In the genomic region with DNA sequence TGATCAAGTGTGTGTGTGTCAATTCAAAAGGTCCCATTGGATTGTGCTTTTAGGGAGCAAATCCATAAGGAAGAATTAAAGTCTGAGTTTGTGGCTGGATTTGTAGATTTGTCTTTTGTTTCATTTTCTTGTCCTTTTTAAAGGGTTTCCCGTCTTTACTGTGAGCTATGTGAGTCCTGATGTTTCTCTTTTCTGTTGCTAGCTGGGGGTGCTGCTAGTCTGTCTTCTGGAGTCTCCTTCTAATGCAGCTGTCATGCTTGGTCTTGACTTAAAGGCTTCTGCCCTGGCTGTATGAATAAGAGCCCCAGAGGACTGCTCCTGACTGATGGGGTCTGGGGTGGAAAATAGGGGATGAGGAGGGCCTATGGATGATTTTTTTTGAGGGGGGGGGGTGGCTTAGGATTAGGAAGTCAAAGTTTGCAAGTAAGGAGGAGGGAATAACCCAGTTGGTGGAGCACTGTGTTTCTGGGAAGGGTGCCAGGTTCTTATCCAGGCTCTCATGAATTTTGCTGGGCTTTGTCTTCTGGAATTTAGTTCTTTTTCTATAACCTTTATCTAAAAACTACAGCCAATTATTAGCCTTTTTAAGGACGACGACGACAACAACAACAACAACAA, we compare ENCODE assay signal across 9 mouse cellular contexts. TPM values are rescaled to one million over a fixed set of nuclear protein-coding genes. Genes with fewer than 3 reads are reported as not detected.
DNase-seq lines count a peak whose midpoint lies in the region; ATAC-seq and TF ChIP-seq lines count a peak whose summit lies in the region.
"Had no signal": no experiment of that assay in that cellular context is flagged by ENCODE, and none has a peak within 500 bp of the region (broad histone marks: within the 10 kb centered on the region; RNA-seq: fewer than 3 reads in every experiment).

No protein-coding gene starts in this region.

- dilution Hi-C loops in CH12.LX (cut with MboI; ENCODE audit: extremely low pct_ligation_motif_present, extremely low pct_unique_long_range_greater_than_20kb, low sequenced_read_pairs): no loop called here

- peak; percentile 27 for DNase-seq in gastrocnemius, adult 2 months
- no peak for DNase-seq in gastrocnemius, adult 8-10 months (ENCODE audit: low spot score in 2 of 2)
- no peak for DNase-seq in CH12.LX (ENCODE audit: extremely low read depth)
- DNase-seq in heart, postnatal 10 days: peak; percentile 63 to 70
- no peak for DNase-seq in spleen, postnatal 10 days (ENCODE audit: low spot score in 2 of 2)

- H3K9me3 ChIP-seq in CH12.LX (replicated peaks; ENCODE audit: low read length): no peaks in the 10 kb centered on the region
- H3K9me3 ChIP-seq in limb, embryonic 13.5 days: no peaks in the 10 kb centered on the region

- no peak for TF ChIP-seq CTCF in gastrocnemius, adult 2 months (IDR thresholded peaks at IDR 0.05)
- no peak for TF ChIP-seq CTCF in CH12.LX (conservative IDR thresholded peaks at IDR 0.05 in 1 of 2, IDR thresholded peaks at IDR 0.05 in 1 of 2; ENCODE audit: low read depth in 2 of 2, low read length in 2 of 2)
- TF ChIP-seq CTCF in cortical plate, adult 2 months (IDR thresholded peaks at IDR 0.05; ENCODE audit: extremely low read depth, insufficient read depth, low read length): no peak
- TF ChIP-seq CTCF in small intestine, adult 2 months (IDR thresholded peaks at IDR 0.05; ENCODE audit: extremely low read depth, insufficient read length, insufficient replicate concordance, low read depth, low read length): no peak

- H3K4me1 ChIP-seq in CH12.LX (ENCODE audit: control insufficient read depth in 1 of 2, insufficient read depth in 2 of 2): peaks cover 0 to 22% of the 10 kb centered on the region in 2 experiments; a peak in 1 of 4 replicates
- peaks cover 3% of the 10 kb centered on the region for H3K4me1 ChIP-seq in cortical plate, adult 2 months (ENCODE audit: control insufficient read depth, insufficient read depth, low read length)
- H3K4me1 ChIP-seq in limb, embryonic 13.5 days: peaks cover 17% of the 10 kb centered on the region
- no peaks in the 10 kb centered on the region for H3K4me1 ChIP-seq in small intestine, adult 2 months (ENCODE audit: control insufficient read depth, insufficient read depth, insufficient read length, low read length)

- TF ChIP-seq EP300 in CH12.LX (IDR thresholded peaks at IDR 0.05; ENCODE audit: low read length): no peak

- H3K36me3 ChIP-seq in CH12.LX (replicated peaks in 1 of 2; ENCODE audit: control insufficient read depth in 1 of 2, insufficient read depth in 1 of 2, low read length in 1 of 2): no peaks in the 10 kb centered on the region
- H3K36me3 ChIP-seq in limb, embryonic 13.5 days: no peaks in the 10 kb centered on the region
- H3K36me3 ChIP-seq in small intestine, adult 2 months (ENCODE audit: control insufficient read depth, insufficient read depth, low read length): no peaks in the 10 kb centered on the region

- intact Hi-C loops in gastrocnemius, adult 2 months (cut with DNase I): loop anchor here (5.0 to 10.0 kb wide), 2 partner anchors 306 to 396 kb away; no protein-coding TSS in a partner anchor
- intact Hi-C loops in heart, postnatal 10 days (cut with DNase I): loop anchor here (5.0 kb wide), 2 partner anchors 79 to 396 kb away; no protein-coding TSS in a partner anchor

- no peak for TF ChIP-seq POLR2A in CH12.LX (IDR thresholded peaks at IDR 0.05; ENCODE audit: low read depth, low read length)
- TF ChIP-seq POLR2A in cortical plate, adult 2 months (IDR thresholded peaks at IDR 0.05; ENCODE audit: extremely low read depth, insufficient read depth, low read length): no peak
- no peak for TF ChIP-seq POLR2A in small intestine, adult 2 months (IDR thresholded peaks at IDR 0.05; ENCODE audit: low read depth, low read length)

- H3K9ac ChIP-seq in CH12.LX (ENCODE audit: insufficient read depth, low read depth): peak overlapping the region; percentile 79; the same call in 1 of the 2 replicates
- no peak overlapping the region for H3K9ac ChIP-seq in limb, embryonic 13.5 days

- in situ Hi-C loops in CH12.LX (cut with MboI; ENCODE audit: low pct_ligation_motif_present, low pct_unique_long_range_greater_than_20kb, low sequenced_read_pairs): loop anchor here (25.0 kb wide), 3 partner anchors 304 to 496 kb away; partner anchors contain the start of gene Jun

- H3K79me2 ChIP-seq in CH12.LX (replicated peaks; ENCODE audit: control insufficient read depth, extremely low read depth, insufficient read depth, poor library complexity, severe bottlenecking): no peaks in the 10 kb centered on the region

- H3K27ac ChIP-seq in gastrocnemius, adult 2 months: peak overlapping the region; percentile 93
- no peak overlapping the region for H3K27ac ChIP-seq in CH12.LX (ENCODE audit: insufficient read depth, low read depth)
- 0 out of 2 replicates have a peak overlapping the region, but pooled peaks have one; percentile 69 for H3K27ac ChIP-seq in cortical plate, adult 2 months (ENCODE audit: insufficient read depth, low read length)
- peak overlapping the region; percentile 81 for H3K27ac ChIP-seq in limb, embryonic 13.5 days
- H3K27ac ChIP-seq in small intestine, adult 2 months (ENCODE audit: insufficient read depth, low read depth, low read length): peak overlapping the region; percentile 8; the same call in 1 of the 2 replicates

- H3K4me3 ChIP-seq in gastrocnemius, adult 2 months: peak overlapping the region; percentile 77
- H3K4me3 ChIP-seq in CH12.LX (replicated peaks in 1 of 3; ENCODE audit: low read depth in 2 of 3, low read length in 2 of 3, poor library complexity in 1 of 3): peak overlapping the region in 2 of 3 experiments; percentile 66 to 80
- 0 out of 2 replicates have a peak overlapping the region, but pooled peaks have one; percentile 33 for H3K4me3 ChIP-seq in cortical plate, adult 2 months (ENCODE audit: insufficient read depth, low read length)
- H3K4me3 ChIP-seq in limb, embryonic 13.5 days: no peak overlapping the region
- no peak overlapping the region for H3K4me3 ChIP-seq in small intestine, adult 2 months (ENCODE audit: low read depth, low read length)

- TF ChIP-seq RAD21 in CH12.LX (IDR thresholded peaks at IDR 0.05; ENCODE audit: low read depth, low read length): no peak

- peak overlapping the region; percentile 62 for H3K4me2 ChIP-seq in CH12.LX (ENCODE audit: insufficient read depth, low read depth, poor library complexity, severe bottlenecking)
- H3K4me2 ChIP-seq in limb, embryonic 13.5 days (replicated peaks): 0 out of 2 replicates have a peak overlapping the region, but pooled peaks have one; percentile 66

- H3K27me3 ChIP-seq in CH12.LX (replicated peaks): no peaks in the 10 kb centered on the region
- H3K27me3 ChIP-seq in limb, embryonic 13.5 days: no peaks in the 10 kb centered on the region
- no peaks in the 10 kb centered on the region for H3K27me3 ChIP-seq in small intestine, adult 2 months (ENCODE audit: control insufficient read depth, insufficient read depth, low read length)

- WGBS in limb, embryonic 13.5 days: 78% methylated on average over 4 of the region's 4 CpGs
- WGBS in small intestine, adult 2 months: 55% methylated on average over 4 of the region's 4 CpGs

- ATAC-seq in limb, embryonic 13.5 days (ENCODE audit: low FRiP score, low read depth): no peak

TF ChIP-seq in CH12.LX, 34 proteins besides CTCF, POLR2A, EP300 and RAD21:
- no peak for TF ChIP-seq TBP (conservative IDR thresholded peaks at IDR 0.05; ENCODE audit: low read depth, low read length)

RNA-seq across cellular contexts. Expression of gene Fggy, which starts 1.1 kb away (rescaled TPM):
- total RNA-seq in gastrocnemius, adult 2 months (2021): 10 to 100 TPM in 1 of 2 experiments, 1 to 10 TPM in 1; 8.8 to 11.0 TPM
- 10 to 100 TPM in 3 of 4 experiments, 1 to 10 TPM in 1; 8.5 to 16.5 (median 12.4) TPM for total RNA-seq in gastrocnemius, adult 8-10 months (2022)
- total RNA-seq in CH12.LX (2012; rRNA removed) (5.6 and 7.5 TPM in 2 replicates), CH12.LX (2014; rRNA removed) (6.9 and 7.8 TPM in 2 replicates)
- polyA plus RNA-seq in CH12.LX (2012; ENCODE audit: insufficient read length, low read depth): 6.2 and 7.2 TPM in 2 replicates
- polyA plus RNA-seq in cortical plate, adult 2 months (2012; rRNA removed): 14.4 and 16.5 TPM in 2 replicates
- total RNA-seq in heart, postnatal 10 days (2021): 1 to 10 TPM; 5.7 to 7.5 TPM
- polyA plus RNA-seq in limb, embryonic 13.5 days (2015; fragmentation: Nextera tagmentation; extraction: Ambion mirVana): 8.3 and 8.9 TPM in 2 replicates
- polyA plus RNA-seq in small intestine, adult 2 months (2012; rRNA removed): 0.52 and 0.60 TPM in 2 replicates
- total RNA-seq: MEL had no signal

Comparison
In these comparisons a context has a peak if more than half of its experiments do, and no peak if none do; other contexts are left out.
1. DNase-seq: peak in gastrocnemius, adult 2 months (single experiment) and heart, postnatal 10 days (2 of 2); none in gastrocnemius, adult 8-10 months (0 of 2), CH12.LX (single experiment) and spleen, postnatal 10 days (0 of 2).
2. H3K4me3 ChIP-seq: peak in gastrocnemius, adult 2 months (single experiment), CH12.LX (2 of 3) and cortical plate, adult 2 months (single experiment); none in limb, embryonic 13.5 days (single experiment) and small intestine, adult 2 months (single experiment).